Mouse (Mus musculus) E14TG2a.4 (cell line): Measurements from ENCODE around the gene Adgrg5.

Source experiments
- H3K27me3 ChIP-seq: 2 replicates; pipeline ENCODE4 v1.6.1; 2014; ENCODE audit warnings: low read length, control low read depth; ENCODE audit not compliant: insufficient read depth
- H3K36me3 ChIP-seq: 2 replicates; pipeline ENCODE4 v1.6.1; 2014; ENCODE audit warnings: low read length, control low read depth; ENCODE audit not compliant: insufficient read depth
- H3K4me1 ChIP-seq: replicated peaks from 2 replicates; pipeline ENCODE4 v1.6.1; 2014; ENCODE audit warnings: low read depth, low read length, control low read depth
- H3K4me3 ChIP-seq: replicated peaks from 2 replicates; pipeline ENCODE4 v1.5.1; 2014; ENCODE audit warnings: mild to moderate bottlenecking, low read length
- H3K9me3 ChIP-seq: 2 replicates; pipeline ENCODE4 v1.6.1; 2014; ENCODE audit warnings: low read length, control low read depth
- CTCF ChIP-seq: conservative IDR thresholded peaks from 2 replicates; pipeline ENCODE4 v1.5.1; 2014; ENCODE audit warnings: low read length
- NANOG ChIP-seq: IDR thresholded peaks from 2 replicates; pipeline ENCODE4 v1.6.1; 2014; ENCODE audit warnings: borderline replicate concordance, low read length, mixed read lengths
- POU5F1 ChIP-seq: IDR thresholded peaks from 2 replicates; pipeline ENCODE4 v1.6.1; 2014; ENCODE audit warnings: low read length, borderline replicate concordance

Adgrg5 gene

GRCm38 (mm10) chr8:94922602-94923001, 892 bp upstream of the Adgrg5 start:
- Histone ChIP-seq H3K27me3 (peaks cover 9% of the 10 kb centered on the region), H3K9me3 (no peaks in the 10 kb centered on the region), H3K36me3 (no peaks in the 10 kb centered on the region), H3K4me3 (peak overlapping the region; percentile 54), H3K4me1 (peaks cover 66% of the 10 kb centered on the region)
- TF ChIP-seq CTCF (no peak), NANOG (no peak), POU5F1 (no peak)

DNA sequence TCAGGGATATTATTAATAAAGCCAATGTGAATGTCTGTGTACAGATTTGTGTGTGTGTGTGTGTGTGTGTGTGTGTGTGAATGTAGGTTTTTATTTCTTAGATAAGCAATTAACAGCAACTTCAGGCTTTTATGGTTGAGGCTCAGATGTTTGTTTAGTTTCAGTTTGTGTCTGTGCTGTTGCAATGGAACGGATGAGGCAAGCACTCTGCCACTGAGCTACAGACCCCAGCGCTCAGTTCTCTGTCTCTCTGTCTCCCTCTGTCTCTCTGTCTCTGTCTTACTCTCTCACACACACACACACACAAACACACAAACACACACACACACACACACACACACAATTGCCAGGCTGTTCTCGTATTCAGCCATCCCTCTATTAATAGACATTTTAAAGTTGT, 4.7 kb downstream of the Adgrg5 start:
- Histone ChIP-seq H3K4me3 (no peak overlapping the region), H3K27me3 (peaks cover 9% of the 10 kb centered on the region), H3K9me3 (no peaks in the 10 kb centered on the region), H3K36me3 (no peaks in the 10 kb centered on the region), H3K4me1 (peaks cover 16% of the 10 kb centered on the region)
- no peak for TF ChIP-seq POU5F1
- TF ChIP-seq NANOG: no peak
- TF ChIP-seq CTCF: no peak

GRCm38 (mm10) chr8:94933918-94934317, 10.4 kb downstream of the Adgrg5 start:
- TF ChIP-seq CTCF (no peak), POU5F1 (no peak), NANOG (no peak)
- H3K4me3 ChIP-seq: no peak overlapping the region
- H3K27me3 ChIP-seq: peaks cover 3% of the 10 kb centered on the region; the same call in 1 of the 2 replicates
- H3K9me3 ChIP-seq: no peaks in the 10 kb centered on the region
- H3K36me3 ChIP-seq: no peaks in the 10 kb centered on the region
- H3K4me1 ChIP-seq: 0 out of 2 replicates have a peak, but pooled peaks cover 3% of the 10 kb centered on the region

DNA sequence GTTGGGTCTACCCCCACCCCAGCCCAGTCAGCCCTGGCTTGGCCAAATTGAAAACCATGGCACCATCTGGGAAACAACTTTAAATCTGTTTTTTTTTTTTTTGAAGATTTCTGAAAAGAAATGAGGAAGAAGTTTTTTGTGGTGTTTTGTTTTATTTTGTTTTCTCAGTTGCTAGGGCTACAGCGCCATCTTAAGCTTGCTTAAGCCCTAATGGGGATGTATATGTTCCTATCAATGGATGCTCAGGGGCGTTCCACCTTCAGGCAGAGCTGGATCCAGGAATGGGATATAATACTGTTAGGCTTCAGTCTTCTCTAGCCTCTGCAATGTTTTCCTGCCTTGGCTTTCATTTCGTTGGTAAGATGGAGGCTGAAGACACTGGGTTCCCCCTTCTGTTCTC, 11.7 kb downstream of the Adgrg5 start:
- Histone ChIP-seq H3K27me3 (peaks cover 3% of the 10 kb centered on the region; the same call in 1 of the 2 replicates), H3K4me3 (no peak overlapping the region), H3K9me3 (no peaks in the 10 kb centered on the region), H3K36me3 (no peaks in the 10 kb centered on the region), H3K4me1 (0 out of 2 replicates have a peak, but pooled peaks cover 3% of the 10 kb centered on the region)
- no peak for TF ChIP-seq CTCF
- TF ChIP-seq POU5F1: no peak
- TF ChIP-seq NANOG: no peak

GRCm38 (mm10) chr8:94942566-94942965, 19.1 kb downstream of the Adgrg5 start:
- H3K36me3 ChIP-seq: no peaks in the 10 kb centered on the region
- no peak overlapping the region for H3K4me3 ChIP-seq
- TF ChIP-seq POU5F1 (no peak), CTCF (peak; percentile 96)

GRCm38 (mm10) chr8:94945185-94945584, 21.7 kb downstream of the Adgrg5 start:
- Histone ChIP-seq H3K4me3 (no peak overlapping the region), H3K36me3 (no peaks in the 10 kb centered on the region), H3K9me3 (no peaks in the 10 kb centered on the region), H3K4me1 (peaks cover 25% of the 10 kb centered on the region), H3K27me3 (peaks cover 8% of the 10 kb centered on the region)
- TF ChIP-seq CTCF: no peak
- no peak for TF ChIP-seq NANOG
- TF ChIP-seq POU5F1: no peak

More at GRCm38 (mm10) chr8:94942566-94942965, 19.1 kb downstream of the Adgrg5 start:
- Histone ChIP-seq H3K4me1 (peaks cover 20% of the 10 kb centered on the region), H3K27me3 (peaks cover 9% of the 10 kb centered on the region), H3K9me3 (no peaks in the 10 kb centered on the region)

DNA sequence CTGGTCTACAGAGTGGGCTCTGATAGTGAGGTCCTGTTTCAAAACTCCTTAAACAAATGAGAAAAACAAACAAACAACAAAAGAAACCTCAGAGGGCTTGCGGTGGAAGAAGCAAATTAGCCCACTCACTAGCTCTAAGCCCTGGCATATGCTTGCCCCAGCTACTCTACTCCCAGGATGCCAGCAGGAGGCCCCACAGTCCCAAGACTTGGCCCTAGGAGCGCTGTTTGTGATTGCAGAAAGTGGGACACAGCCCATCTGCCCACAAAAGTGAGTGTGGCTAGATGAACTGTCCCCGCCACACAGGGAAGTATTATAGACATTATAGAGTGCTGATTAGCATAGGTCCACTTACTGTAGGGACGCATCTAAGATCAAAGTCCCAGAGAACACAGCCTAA, 24.9 kb downstream of the Adgrg5 start:
- no peak for TF ChIP-seq CTCF
- TF ChIP-seq POU5F1: no peak
- TF ChIP-seq NANOG: no peak
- H3K4me3 ChIP-seq: no peak overlapping the region
- H3K4me1 ChIP-seq: peaks cover 12% of the 10 kb centered on the region
- no peaks in the 10 kb centered on the region for H3K36me3 ChIP-seq
- H3K27me3 ChIP-seq: peaks cover 8% of the 10 kb centered on the region
- H3K9me3 ChIP-seq: no peaks in the 10 kb centered on the region

- Histone ChIP-seq H3K36me3 (no peaks in the 10 kb centered on the region), H3K4me3 (no peak overlapping the region), H3K27me3 (peaks cover 8% of the 10 kb centered on the region), H3K4me1 (peaks cover 8% of the 10 kb centered on the region), H3K9me3 (no peaks in the 10 kb centered on the region)
- TF ChIP-seq CTCF (peak; percentile 51), NANOG (no peak)
Observed at GRCm38 (mm10) chr8:94949010-94949409, 25.5 kb downstream of the Adgrg5 start.

GRCm38 (mm10) chr8:94950046-94950445, 26.6 kb downstream of the Adgrg5 start:
- peaks cover 9% of the 10 kb centered on the region; the same call in 1 of the 2 replicates for H3K4me1 ChIP-seq
- H3K4me3 ChIP-seq: no peak overlapping the region
- TF ChIP-seq CTCF: peak; percentile 97
- TF ChIP-seq POU5F1: no peak
- no peak for TF ChIP-seq NANOG
- H3K9me3 ChIP-seq: no peaks in the 10 kb centered on the region
- peaks cover 8% of the 10 kb centered on the region for H3K27me3 ChIP-seq
- no peaks in the 10 kb centered on the region for H3K36me3 ChIP-seq
